Mouse (Mus musculus): ENCODE data around the gene Kbtbd12. TPM values are rescaled to one million over a fixed set of nuclear protein-coding genes. Genes with fewer than 3 reads are reported as not detected.

Kbtbd12 gene
- total and polyA plus RNA-seq, 3 experiments = not detected

GRCm38 (mm10) chr6:88548405-88549049 lies 89.2 kb downstream of the Kbtbd12 start:
- Histone ChIP-seq H3K27ac (ENCODE audit: insufficient read depth, low read depth) (no peak overlapping the region), H3K27me3 (replicated peaks) (peaks cover 21% of the 10 kb centered on the region), H3K4me3 (replicated peaks in 1 of 3; ENCODE audit: low read depth in 2 of 3, low read length in 2 of 3, poor library complexity in 1 of 3) (no peak overlapping the region), H3K4me1 (ENCODE audit: control insufficient read depth in 1 of 2, insufficient read depth in 2 of 2) (peaks cover 3% of the 10 kb centered on the region in 2 experiments; a peak in 2 of 4 replicates), H3K79me2 (replicated peaks; ENCODE audit: control insufficient read depth, extremely low read depth, insufficient read depth, poor library complexity, severe bottlenecking) (no peaks in the 10 kb centered on the region), H3K4me2 (ENCODE audit: insufficient read depth, low read depth, poor library complexity, severe bottlenecking) (no peak overlapping the region), H3K36me3 (replicated peaks in 1 of 2; ENCODE audit: control insufficient read depth in 1 of 2, insufficient read depth in 1 of 2, low read length in 1 of 2) (no peaks in the 10 kb centered on the region), H3K9ac (ENCODE audit: insufficient read depth, low read depth) (no peak overlapping the region), H3K9me3 (replicated peaks; ENCODE audit: low read length) (no peaks in the 10 kb centered on the region)
- DNase-seq (ENCODE audit: extremely low read depth) = no peak
- dilution Hi-C loops (cut with MboI; ENCODE audit: extremely low pct_ligation_motif_present, extremely low pct_unique_long_range_greater_than_20kb, low sequenced_read_pairs) (no loop called here), in situ Hi-C loops (cut with MboI; ENCODE audit: low pct_ligation_motif_present, low pct_unique_long_range_greater_than_20kb, low sequenced_read_pairs) (no loop called here)
- TF ChIP-seq NELFE (IDR thresholded peaks at IDR 0.05; ENCODE audit: low read depth, low read length) (no peak), ZNF384 (IDR thresholded peaks at IDR 0.05; ENCODE audit: low read depth, low read length) (no peak), MEF2A (IDR thresholded peaks at IDR 0.05; ENCODE audit: borderline replicate concordance, low read depth, low read length) (no peak), MAZ (IDR thresholded peaks at IDR 0.05; ENCODE audit: low read depth, low read length) (no peak), USF2 (conservative IDR thresholded peaks at IDR 0.05; ENCODE audit: low read depth, low read length) (no peak), CTCF (conservative IDR thresholded peaks at IDR 0.05 in 1 of 2, IDR thresholded peaks at IDR 0.05 in 1 of 2; ENCODE audit: low read depth in 2 of 2, low read length in 2 of 2) (no peak), JUND (conservative IDR thresholded peaks at IDR 0.05; ENCODE audit: low read depth, low read length) (no peak), CHD1 (IDR thresholded peaks at IDR 0.05; ENCODE audit: low read depth, low read length) (no peak), MAX (IDR thresholded peaks at IDR 0.05; ENCODE audit: low read length) (no peak), SMC3 (IDR thresholded peaks at IDR 0.05; ENCODE audit: low read depth, low read length) (no peak)

DNA sequence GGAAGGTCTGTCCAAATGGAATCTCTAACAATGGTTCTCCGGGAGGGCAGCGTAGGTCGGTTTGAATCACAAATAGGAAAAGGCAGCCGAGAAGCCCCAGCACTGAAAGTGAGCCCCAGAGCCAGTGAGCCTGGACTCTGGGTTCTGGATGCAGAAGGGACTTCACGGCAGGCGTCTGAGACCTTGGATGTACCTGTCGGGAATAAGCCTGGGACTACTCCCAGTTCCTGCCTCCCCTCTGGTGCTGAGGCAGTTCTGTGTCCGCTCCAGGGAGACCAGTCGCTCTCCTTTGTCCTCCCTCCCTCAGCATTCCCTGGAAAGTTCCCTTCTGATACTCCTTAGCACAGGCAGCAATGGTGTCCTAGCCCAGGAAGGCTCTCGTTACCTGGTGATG lies 92.4 kb downstream of the Kbtbd12 start:
- Histone ChIP-seq H3K79me2 (replicated peaks; ENCODE audit: control insufficient read depth, extremely low read depth, insufficient read depth, poor library complexity, severe bottlenecking) (no peaks in the 10 kb centered on the region), H3K27ac (ENCODE audit: insufficient read depth, low read depth) (no peak overlapping the region), H3K4me1 (ENCODE audit: control insufficient read depth in 1 of 2, insufficient read depth in 2 of 2) (peaks cover 3% of the 10 kb centered on the region in 2 experiments; a peak in 2 of 4 replicates), H3K27me3 (replicated peaks) (peaks cover 36% of the 10 kb centered on the region), H3K9me3 (replicated peaks; ENCODE audit: low read length) (no peaks in the 10 kb centered on the region), H3K4me2 (ENCODE audit: insufficient read depth, low read depth, poor library complexity, severe bottlenecking) (no peak overlapping the region), H3K4me3 (replicated peaks in 1 of 3; ENCODE audit: low read depth in 2 of 3, low read length in 2 of 3, poor library complexity in 1 of 3) (no peak overlapping the region), H3K9ac (ENCODE audit: insufficient read depth, low read depth) (no peak overlapping the region), H3K36me3 (replicated peaks in 1 of 2; ENCODE audit: control insufficient read depth in 1 of 2, insufficient read depth in 1 of 2, low read length in 1 of 2) (no peaks in the 10 kb centered on the region)
- DNase-seq (ENCODE audit: extremely low read depth) = no peak
- in situ Hi-C loops (cut with MboI; ENCODE audit: low pct_ligation_motif_present, low pct_unique_long_range_greater_than_20kb, low sequenced_read_pairs) (no loop called here), dilution Hi-C loops (cut with MboI; ENCODE audit: extremely low pct_ligation_motif_present, extremely low pct_unique_long_range_greater_than_20kb, low sequenced_read_pairs) (no loop called here)
- no peak for TF ChIP-seq ZMIZ1 (IDR thresholded peaks at IDR 0.05; ENCODE audit: low read depth, low read length)
- TF ChIP-seq CTCF (conservative IDR thresholded peaks at IDR 0.05 in 1 of 2, IDR thresholded peaks at IDR 0.05 in 1 of 2; ENCODE audit: low read depth in 2 of 2, low read length in 2 of 2) = no peak
- no peak for TF ChIP-seq PAX5 (IDR thresholded peaks at IDR 0.05; ENCODE audit: low read length)
- TF ChIP-seq RAD21 (IDR thresholded peaks at IDR 0.05; ENCODE audit: low read depth, low read length) = no peak
- no peak for TF ChIP-seq SMC3 (IDR thresholded peaks at IDR 0.05; ENCODE audit: low read depth, low read length)
- no peak for TF ChIP-seq TBP (conservative IDR thresholded peaks at IDR 0.05; ENCODE audit: low read depth, low read length)
- no peak for TF ChIP-seq JUND (conservative IDR thresholded peaks at IDR 0.05; ENCODE audit: low read depth, low read length)
- no peak for TF ChIP-seq ZC3H11A (IDR thresholded peaks at IDR 0.05; ENCODE audit: low read depth, low read length)
- no peak for TF ChIP-seq MYC (IDR thresholded peaks at IDR 0.05; ENCODE audit: low read depth, low read length)
- no peak for TF ChIP-seq JUN (IDR thresholded peaks at IDR 0.05; ENCODE audit: insufficient read depth, low read depth, low read length)
- no peak for TF ChIP-seq IRF4 (IDR thresholded peaks at IDR 0.05; ENCODE audit: low read depth, low read length)
- no peak for TF ChIP-seq UBTF (IDR thresholded peaks at IDR 0.05; ENCODE audit: low read depth, low read length)
- TF ChIP-seq RCOR1 (conservative IDR thresholded peaks at IDR 0.05; ENCODE audit: low read depth, low read length) = no peak
- no peak for TF ChIP-seq POLR2A (IDR thresholded peaks at IDR 0.05; ENCODE audit: low read depth, low read length)
- TF ChIP-seq GABPA (IDR thresholded peaks at IDR 0.05; ENCODE audit: insufficient replicate concordance, low read depth, low read length) = no peak

Measured in CH12.LX (cell line).